Mouse (Mus musculus): ENCODE measurements at regions not wholly inside any gene's neighbourhood (a gene's known extent, or its start where the extent isn't known, plus 50 kb on each side); places are given as distances from the start of the nearest gene placed in this dataset.

GRCm38 (mm10) chr12:26046991-26047390, 368.1 kb downstream of the Rnf144a start:
- H3K36me3 ChIP-seq (ENCODE audit: insufficient read depth, low read length) = no peaks in the 10 kb centered on the region
- no peaks in the 10 kb centered on the region for H3K27me3 ChIP-seq (ENCODE audit: insufficient read depth, low read length)
- TF ChIP-seq POU5F1 (IDR thresholded peaks at IDR 0.05; ENCODE audit: borderline replicate concordance, low read length) = no peak
- no peak for TF ChIP-seq CTCF (conservative IDR thresholded peaks at IDR 0.05; ENCODE audit: low read length)
- TF ChIP-seq NANOG (IDR thresholded peaks at IDR 0.05; ENCODE audit: borderline replicate concordance, low read length) = no peak
- H3K4me3 ChIP-seq (replicated peaks; ENCODE audit: low read length) = no peak overlapping the region
- no peaks in the 10 kb centered on the region for H3K4me1 ChIP-seq (replicated peaks; ENCODE audit: low read depth, low read length)
- no peaks in the 10 kb centered on the region for H3K9me3 ChIP-seq (ENCODE audit: low read length)

GRCm38 (mm10) chr12:26045321-26045720, 369.7 kb downstream of the Rnf144a start:
- no peaks in the 10 kb centered on the region for H3K36me3 ChIP-seq (ENCODE audit: insufficient read depth, low read length)
- TF ChIP-seq NANOG (IDR thresholded peaks at IDR 0.05; ENCODE audit: borderline replicate concordance, low read length) (no peak), POU5F1 (IDR thresholded peaks at IDR 0.05; ENCODE audit: borderline replicate concordance, low read length) (no peak), CTCF (conservative IDR thresholded peaks at IDR 0.05; ENCODE audit: low read length) (no peak)
- H3K4me3 ChIP-seq (replicated peaks; ENCODE audit: low read length) = no peak overlapping the region
- no peaks in the 10 kb centered on the region for H3K9me3 ChIP-seq (ENCODE audit: low read length)
- H3K4me1 ChIP-seq (replicated peaks; ENCODE audit: low read depth, low read length) = no peaks in the 10 kb centered on the region
- H3K27me3 ChIP-seq (ENCODE audit: insufficient read depth, low read length) = no peaks in the 10 kb centered on the region

GRCm38 (mm10) chr12:26012951-26013350, 402.1 kb downstream of the Rnf144a start:
- no peaks in the 10 kb centered on the region for H3K9me3 ChIP-seq (ENCODE audit: low read length)
- H3K36me3 ChIP-seq (ENCODE audit: insufficient read depth, low read length) = no peaks in the 10 kb centered on the region
- H3K4me3 ChIP-seq (replicated peaks; ENCODE audit: low read length) = no peak overlapping the region
- TF ChIP-seq NANOG (IDR thresholded peaks at IDR 0.05; ENCODE audit: borderline replicate concordance, low read length) (no peak), CTCF (conservative IDR thresholded peaks at IDR 0.05; ENCODE audit: low read length) (no peak), POU5F1 (IDR thresholded peaks at IDR 0.05; ENCODE audit: borderline replicate concordance, low read length) (no peak)
- H3K27me3 ChIP-seq (ENCODE audit: insufficient read depth, low read length) = no peaks in the 10 kb centered on the region
- no peaks in the 10 kb centered on the region for H3K4me1 ChIP-seq (replicated peaks; ENCODE audit: low read depth, low read length)

- no peaks in the 10 kb centered on the region for H3K4me1 ChIP-seq (replicated peaks; ENCODE audit: low read depth, low read length)
- H3K9me3 ChIP-seq (ENCODE audit: low read length) = no peaks in the 10 kb centered on the region
- H3K27me3 ChIP-seq (ENCODE audit: insufficient read depth, low read length) = no peaks in the 10 kb centered on the region
- H3K36me3 ChIP-seq (ENCODE audit: insufficient read depth, low read length) = no peaks in the 10 kb centered on the region
- H3K4me3 ChIP-seq (replicated peaks; ENCODE audit: low read length) = no peak overlapping the region
- TF ChIP-seq NANOG (IDR thresholded peaks at IDR 0.05; ENCODE audit: borderline replicate concordance, low read length) = no peak
- TF ChIP-seq POU5F1 (IDR thresholded peaks at IDR 0.05; ENCODE audit: borderline replicate concordance, low read length) = no peak
- TF ChIP-seq CTCF (conservative IDR thresholded peaks at IDR 0.05; ENCODE audit: low read length) = no peak
These were observed 421.0 kb downstream of the Rnf144a start for GRCm38 (mm10) chr12:25994063-25994462.

GRCm38 (mm10) chr12:25991801-25992525, 423.1 kb downstream of the Rnf144a start:
- TF ChIP-seq NANOG (IDR thresholded peaks at IDR 0.05; ENCODE audit: borderline replicate concordance, low read length) (no peak), CTCF (conservative IDR thresholded peaks at IDR 0.05; ENCODE audit: low read length) (no peak), POU5F1 (IDR thresholded peaks at IDR 0.05; ENCODE audit: borderline replicate concordance, low read length) (no peak)
- Histone ChIP-seq H3K27me3 (ENCODE audit: insufficient read depth, low read length) (no peaks in the 10 kb centered on the region), H3K4me3 (replicated peaks; ENCODE audit: low read length) (no peak overlapping the region), H3K9me3 (ENCODE audit: low read length) (no peaks in the 10 kb centered on the region), H3K4me1 (replicated peaks; ENCODE audit: low read depth, low read length) (no peaks in the 10 kb centered on the region), H3K36me3 (ENCODE audit: insufficient read depth, low read length) (no peaks in the 10 kb centered on the region)

GRCm38 (mm10) chr12:25982545-25982944, 432.5 kb downstream of the Rnf144a start:
- Histone ChIP-seq H3K9me3 (ENCODE audit: low read length) (no peaks in the 10 kb centered on the region), H3K27me3 (ENCODE audit: insufficient read depth, low read length) (no peaks in the 10 kb centered on the region), H3K36me3 (ENCODE audit: insufficient read depth, low read length) (no peaks in the 10 kb centered on the region), H3K4me3 (replicated peaks; ENCODE audit: low read length) (no peak overlapping the region), H3K4me1 (replicated peaks; ENCODE audit: low read depth, low read length) (no peaks in the 10 kb centered on the region)
- no peak for TF ChIP-seq NANOG (IDR thresholded peaks at IDR 0.05; ENCODE audit: borderline replicate concordance, low read length)
- TF ChIP-seq CTCF (conservative IDR thresholded peaks at IDR 0.05; ENCODE audit: low read length) = no peak
- no peak for TF ChIP-seq POU5F1 (IDR thresholded peaks at IDR 0.05; ENCODE audit: borderline replicate concordance, low read length)

GRCm38 (mm10) chr12:25978335-25978734, 436.7 kb downstream of the Rnf144a start:
- no peak for TF ChIP-seq POU5F1 (IDR thresholded peaks at IDR 0.05; ENCODE audit: borderline replicate concordance, low read length)
- H3K36me3 ChIP-seq (ENCODE audit: insufficient read depth, low read length) = no peaks in the 10 kb centered on the region
- H3K9me3 ChIP-seq (ENCODE audit: low read length) = no peaks in the 10 kb centered on the region
- no peaks in the 10 kb centered on the region for H3K27me3 ChIP-seq (ENCODE audit: insufficient read depth, low read length)
- no peak overlapping the region for H3K4me3 ChIP-seq (replicated peaks; ENCODE audit: low read length)
- no peaks in the 10 kb centered on the region for H3K4me1 ChIP-seq (replicated peaks; ENCODE audit: low read depth, low read length)

GRCm38 (mm10) chr12:25958584-25958983, 456.5 kb downstream of the Rnf144a start:
- H3K9me3 ChIP-seq (ENCODE audit: low read length) = no peaks in the 10 kb centered on the region
- H3K4me1 ChIP-seq (replicated peaks; ENCODE audit: low read depth, low read length) = peaks cover 9% of the 10 kb centered on the region; the same call in 1 of the 2 replicates
- no peaks in the 10 kb centered on the region for H3K36me3 ChIP-seq (ENCODE audit: insufficient read depth, low read length)
- H3K4me3 ChIP-seq (replicated peaks; ENCODE audit: low read length) = no peak overlapping the region
- no peaks in the 10 kb centered on the region for H3K27me3 ChIP-seq (ENCODE audit: insufficient read depth, low read length)
- no peak for TF ChIP-seq NANOG (IDR thresholded peaks at IDR 0.05; ENCODE audit: borderline replicate concordance, low read length)

GRCm38 (mm10) chr12:25957547-25957946, 457.5 kb downstream of the Rnf144a start:
- H3K36me3 ChIP-seq (ENCODE audit: insufficient read depth, low read length) = no peaks in the 10 kb centered on the region
- TF ChIP-seq NANOG (IDR thresholded peaks at IDR 0.05; ENCODE audit: borderline replicate concordance, low read length) (no peak), POU5F1 (IDR thresholded peaks at IDR 0.05; ENCODE audit: borderline replicate concordance, low read length) (no peak), CTCF (conservative IDR thresholded peaks at IDR 0.05; ENCODE audit: low read length) (no peak)
- H3K9me3 ChIP-seq (ENCODE audit: low read length) = no peaks in the 10 kb centered on the region
- H3K27me3 ChIP-seq (ENCODE audit: insufficient read depth, low read length) = no peaks in the 10 kb centered on the region
- H3K4me1 ChIP-seq (replicated peaks; ENCODE audit: low read depth, low read length) = peaks cover 9% of the 10 kb centered on the region; the same call in 1 of the 2 replicates
- no peak overlapping the region for H3K4me3 ChIP-seq (replicated peaks; ENCODE audit: low read length)
